Mouse (Mus musculus) lung, postnatal 0 days (tissue): Measurements from ENCODE around the gene Kmt2a.

Experiments
- CTCF ChIP-seq: IDR thresholded peaks from 2 replicates; pipeline ENCODE4 v1.5.1; 2016; ENCODE audit warnings: antibody characterized with exemption, mild to moderate bottlenecking
- EP300 ChIP-seq: IDR thresholded peaks from 2 replicates; pipeline ENCODE4 v1.6.1; 2016; ENCODE audit warnings: antibody characterized with exemption, mild to moderate bottlenecking, control low read depth

DNA sequence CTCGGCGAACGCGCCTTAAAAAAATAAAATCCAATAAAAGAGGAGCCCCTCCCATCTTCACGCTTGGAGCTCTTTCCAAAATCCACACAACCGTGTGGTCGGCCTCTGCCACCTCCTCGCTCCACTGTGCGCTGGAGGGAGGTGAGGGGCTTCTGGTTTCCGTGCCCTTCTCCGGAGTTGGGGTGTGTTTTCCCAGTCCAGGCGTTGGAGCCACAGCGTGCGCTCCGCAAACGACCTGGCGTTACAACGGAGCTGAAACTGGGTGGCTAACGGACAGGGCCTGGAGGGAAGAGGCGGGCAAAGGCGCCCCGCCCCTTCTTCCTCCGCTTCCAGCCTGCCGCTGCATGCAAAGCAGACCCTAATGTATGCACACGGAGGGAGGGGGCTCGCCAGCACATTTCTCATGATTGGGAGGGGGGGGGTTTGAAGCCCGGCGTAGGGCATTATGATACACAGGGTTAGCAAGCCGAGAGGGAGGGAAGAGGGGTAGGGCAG, 892 bp upstream of the Kmt2a start:
- no peak for TF ChIP-seq EP300
- TF ChIP-seq CTCF: no peak
